Mouse (Mus musculus): ENCODE results near the gene Sqstm1. TPM values are rescaled to one million over a fixed set of nuclear protein-coding genes. Genes with fewer than 3 reads are reported as not detected.

Sqstm1 gene
- polyA plus RNA-seq, 2 experiments: 120 to 214 TPM

DNA sequence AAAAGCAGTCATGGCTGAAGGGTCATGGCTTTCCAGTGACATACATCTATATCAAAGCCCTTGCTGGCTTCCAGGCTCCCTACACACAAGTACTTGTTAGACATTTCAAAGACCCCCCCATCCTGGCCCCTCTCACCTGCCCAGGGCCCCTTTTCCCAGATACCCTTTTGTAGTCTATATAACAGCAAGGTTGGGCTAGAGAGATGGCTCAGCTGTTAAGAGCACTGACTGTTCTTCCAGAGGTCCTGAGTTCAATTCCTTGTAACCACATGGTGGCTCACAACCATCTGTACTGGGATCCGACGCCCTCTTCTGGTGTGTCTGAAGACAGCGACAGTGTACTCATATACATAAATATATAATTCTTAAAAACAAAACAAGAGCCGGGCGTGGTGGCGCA is 4.0 kb upstream of the Sqstm1 start:
- H3K9me3 ChIP-seq (ENCODE audit: control insufficient read depth, low read length): no peaks in the 10 kb centered on the region
- 90% methylated on average over 6 of the region's 6 CpGs for WGBS
- ATAC-seq (ENCODE audit: low FRiP score, low read depth) (no peak), DNase-seq (ENCODE audit: low spot score) (no peak)
- H3K4me3 ChIP-seq (replicated peaks; ENCODE audit: low read length): no peak overlapping the region
- peaks cover 10% of the 10 kb centered on the region for H3K4me1 ChIP-seq (ENCODE audit: control insufficient read depth, insufficient read depth, low read length)
- H3K27ac ChIP-seq (replicated peaks; ENCODE audit: low read depth, low read length): no peak overlapping the region
- no peak overlapping the region for H3K4me2 ChIP-seq (replicated peaks; ENCODE audit: low read depth, low read length, severe bottlenecking)
- H3K9ac ChIP-seq (ENCODE audit: low read depth, low read length, severe bottlenecking): no peak overlapping the region
- no peaks in the 10 kb centered on the region for H3K27me3 ChIP-seq (ENCODE audit: control insufficient read depth, insufficient read depth, low read length)
- H3K36me3 ChIP-seq (ENCODE audit: control insufficient read depth, insufficient read depth, low read length): no peaks in the 10 kb centered on the region
- no peak for TF ChIP-seq POLR2A (IDR thresholded peaks at IDR 0.05; ENCODE audit: borderline replicate concordance, extremely low read depth, insufficient read depth, insufficient read length)

DNA sequence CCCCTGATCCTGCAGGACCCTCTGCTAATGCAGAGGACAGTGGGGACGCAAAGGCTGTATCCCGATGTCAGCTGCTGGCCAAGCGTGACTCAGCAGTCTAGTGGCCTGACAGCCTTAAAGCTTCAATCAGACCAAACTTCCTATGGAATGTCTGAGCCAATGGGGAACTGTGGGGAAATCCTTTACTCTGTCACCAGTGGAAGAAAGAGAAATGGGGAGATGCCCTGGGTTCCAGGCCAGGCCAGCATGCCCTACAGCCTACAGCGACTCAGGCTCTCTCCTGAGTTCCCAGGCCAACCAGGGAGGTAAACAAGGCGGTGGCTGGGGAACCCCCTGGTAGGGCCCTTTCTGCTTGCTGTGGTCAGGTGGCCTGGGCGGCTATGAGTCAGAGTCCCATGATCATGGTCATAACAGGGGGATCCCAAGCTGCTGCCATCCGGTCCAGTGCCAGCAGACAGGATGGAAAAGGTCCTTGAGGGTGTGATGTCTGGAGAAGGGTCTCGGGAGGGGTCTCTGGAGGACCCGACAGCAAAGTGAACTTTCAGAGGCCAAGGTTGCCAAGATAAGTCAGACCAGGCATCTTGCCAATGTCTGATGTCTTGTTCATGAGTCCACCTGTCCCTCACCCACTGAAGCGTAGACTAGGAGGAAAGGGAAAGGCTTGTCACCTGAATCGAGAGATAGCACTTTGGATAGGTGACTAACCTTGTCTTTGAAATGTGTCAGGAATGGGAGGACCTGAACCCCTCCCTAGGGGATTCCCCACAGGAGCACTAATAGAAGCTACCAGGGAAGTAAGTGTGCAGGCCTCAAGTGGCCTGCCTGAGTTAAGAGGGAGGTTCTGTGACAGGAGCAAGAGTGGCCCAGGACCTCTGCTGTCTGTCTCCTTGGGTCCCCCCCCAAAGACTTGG is 2.5 kb upstream of the Sqstm1 start:
- Histone ChIP-seq H3K27me3 (ENCODE audit: control insufficient read depth, insufficient read depth, low read length) (no peaks in the 10 kb centered on the region), H3K9me3 (ENCODE audit: control insufficient read depth, low read length) (no peaks in the 10 kb centered on the region)
- ATAC-seq (ENCODE audit: low FRiP score, low read depth): no peak

GRCm38 (mm10) chr11:50212060-50212739 is 1.6 kb upstream of the Sqstm1 start:
- DNase-seq (ENCODE audit: low spot score) (no peak), ATAC-seq (ENCODE audit: low FRiP score, low read depth) (no peak)
- no peak overlapping the region for H3K27ac ChIP-seq (replicated peaks; ENCODE audit: low read depth, low read length)
- 69% methylated on average over 3 of the region's 3 CpGs for WGBS
- H3K27me3 ChIP-seq (ENCODE audit: control insufficient read depth, insufficient read depth, low read length): no peaks in the 10 kb centered on the region
- peaks cover 9% of the 10 kb centered on the region for H3K36me3 ChIP-seq (ENCODE audit: control insufficient read depth, insufficient read depth, low read length)
- no peak overlapping the region for H3K4me3 ChIP-seq (replicated peaks; ENCODE audit: low read length)
- no peaks in the 10 kb centered on the region for H3K9me3 ChIP-seq (ENCODE audit: control insufficient read depth, low read length)
- H3K9ac ChIP-seq (ENCODE audit: low read depth, low read length, severe bottlenecking): no peak overlapping the region
- TF ChIP-seq POLR2A (IDR thresholded peaks at IDR 0.05; ENCODE audit: borderline replicate concordance, extremely low read depth, insufficient read depth, insufficient read length): no peak
- no peak overlapping the region for H3K4me2 ChIP-seq (replicated peaks; ENCODE audit: low read depth, low read length, severe bottlenecking)
- H3K4me1 ChIP-seq (ENCODE audit: control insufficient read depth, insufficient read depth, low read length): peaks cover 18% of the 10 kb centered on the region

More for the DNA sequence above, 2.5 kb upstream of the Sqstm1 start:
- no peak overlapping the region for H3K4me2 ChIP-seq (replicated peaks; ENCODE audit: low read depth, low read length, severe bottlenecking)
- no peak for TF ChIP-seq POLR2A (IDR thresholded peaks at IDR 0.05; ENCODE audit: borderline replicate concordance, extremely low read depth, insufficient read depth, insufficient read length)
- H3K9ac ChIP-seq (ENCODE audit: low read depth, low read length, severe bottlenecking): no peak overlapping the region
- peaks cover 18% of the 10 kb centered on the region for H3K4me1 ChIP-seq (ENCODE audit: control insufficient read depth, insufficient read depth, low read length)
- 59% methylated on average over 11 of the region's 11 CpGs for WGBS
- H3K27ac ChIP-seq (replicated peaks; ENCODE audit: low read depth, low read length): no peak overlapping the region
- no peak overlapping the region for H3K4me3 ChIP-seq (replicated peaks; ENCODE audit: low read length)
- H3K36me3 ChIP-seq (ENCODE audit: control insufficient read depth, insufficient read depth, low read length): peaks cover under 1% of the 10 kb centered on the region; the same call in 1 of the 2 replicates
- DNase-seq (ENCODE audit: low spot score): no peak

GRCm38 (mm10) chr11:50211322-50212059 is 864 bp upstream of the Sqstm1 start:
- H3K4me2 ChIP-seq (replicated peaks; ENCODE audit: low read depth, low read length, severe bottlenecking): peak overlapping the region; percentile 65
- TF ChIP-seq POLR2A (IDR thresholded peaks at IDR 0.05; ENCODE audit: borderline replicate concordance, extremely low read depth, insufficient read depth, insufficient read length): no peak
- peak overlapping the region; percentile 96; the same call in 1 of the 2 replicates for H3K27ac ChIP-seq (replicated peaks; ENCODE audit: low read depth, low read length)
- DNase-seq (ENCODE audit: low spot score): no peak
- 89% methylated on average over 3 of the region's 3 CpGs for WGBS
- no peak for ATAC-seq (ENCODE audit: low FRiP score, low read depth)
- no peaks in the 10 kb centered on the region for H3K9me3 ChIP-seq (ENCODE audit: control insufficient read depth, low read length)
- peak overlapping the region; percentile 94; the same call in 1 of the 2 replicates for H3K9ac ChIP-seq (ENCODE audit: low read depth, low read length, severe bottlenecking)
- peak overlapping the region; percentile 95 for H3K4me3 ChIP-seq (replicated peaks; ENCODE audit: low read length)
- no peaks in the 10 kb centered on the region for H3K27me3 ChIP-seq (ENCODE audit: control insufficient read depth, insufficient read depth, low read length)
- peaks cover 18% of the 10 kb centered on the region for H3K4me1 ChIP-seq (ENCODE audit: control insufficient read depth, insufficient read depth, low read length)
- peaks cover 17% of the 10 kb centered on the region for H3K36me3 ChIP-seq (ENCODE audit: control insufficient read depth, insufficient read depth, low read length)

DNA sequence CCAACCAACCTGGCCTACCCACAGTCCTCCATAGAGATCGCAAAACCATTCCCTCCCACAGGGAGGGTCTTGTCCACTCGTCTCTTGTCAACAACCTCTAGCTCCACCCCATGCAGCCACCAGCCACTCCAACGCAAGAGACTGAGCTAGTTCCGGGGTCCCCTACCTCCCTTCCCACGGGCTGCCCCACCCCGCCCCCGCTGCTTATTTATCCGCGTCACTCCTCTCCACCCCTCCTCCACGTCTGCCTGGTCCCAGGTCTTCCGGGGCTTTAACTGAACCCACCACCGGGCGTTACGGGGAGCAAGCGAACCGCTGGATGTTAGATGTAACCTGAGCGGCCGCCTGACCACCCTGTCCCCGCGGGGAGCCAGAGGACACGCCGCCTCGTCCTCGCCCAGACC is 524 bp downstream of the Sqstm1 start:
- Histone ChIP-seq H3K9me3 (ENCODE audit: control insufficient read depth, low read length) (no peaks in the 10 kb centered on the region), H3K4me2 (replicated peaks; ENCODE audit: low read depth, low read length, severe bottlenecking) (peak overlapping the region; percentile 65), H3K9ac (ENCODE audit: low read depth, low read length, severe bottlenecking) (peak overlapping the region; percentile 94), H3K4me3 (replicated peaks; ENCODE audit: low read length) (peak overlapping the region; percentile 95), H3K27ac (replicated peaks; ENCODE audit: low read depth, low read length) (peak overlapping the region; percentile 96), H3K36me3 (ENCODE audit: control insufficient read depth, insufficient read depth, low read length) (peaks cover 30% of the 10 kb centered on the region), H3K27me3 (ENCODE audit: control insufficient read depth, insufficient read depth, low read length) (no peaks in the 10 kb centered on the region), H3K4me1 (ENCODE audit: control insufficient read depth, insufficient read depth, low read length) (peaks cover 13% of the 10 kb centered on the region)
- DNase-seq (ENCODE audit: low spot score): peak; percentile 90
- 0% methylated on average over 23 of the region's 24 CpGs for WGBS
- ATAC-seq (ENCODE audit: low FRiP score, low read depth): peak; percentile 92
- no peak for TF ChIP-seq POLR2A (IDR thresholded peaks at IDR 0.05; ENCODE audit: borderline replicate concordance, extremely low read depth, insufficient read depth, insufficient read length)
